Mouse (Mus musculus) heart, embryonic 14.5 days (tissue): ENCODE measurements around the gene Atcay. TPM values are rescaled to one million over a fixed set of nuclear protein-coding genes. Genes with fewer than 3 reads are reported as not detected.

Source experiments
- ATAC-seq: fragments of 200-750 bp; cut with Nextera tagmentation; 2 replicates; pipeline ENCODE4 v1.8.0; 2017; ENCODE audit warnings: low read depth, moderate TSS enrichment; ENCODE audit not compliant: insufficient number of reproducible peaks, insufficient read depth, low FRiP score
- H3K27ac ChIP-seq, 2 experiments: fragments of 200-500 bp in 1 of 2; fragments of 300-500 bp in 1 of 2; sonication (generic) in 1 of 2; replicated peaks in 1 of 2; 2 replicates each; pipeline ENCODE4 v1.5.1; 2012 to 2014; ENCODE audit warnings: low read depth in 2 of 2, low read length in 2 of 2, control low read depth in 1 of 2, mild to moderate bottlenecking in 1 of 2, mixed read lengths in 1 of 2; ENCODE audit not compliant: control insufficient read depth in 1 of 2, insufficient read depth in 1 of 2
- H3K27me3 ChIP-seq: fragments of 300-500 bp; sonication (generic); 2 replicates; pipeline ENCODE4 v1.6.1; 2014; ENCODE audit warnings: mild to moderate bottlenecking, low read length, control low read depth; ENCODE audit not compliant: control insufficient read depth, insufficient read depth
- H3K36me3 ChIP-seq: fragments of 300-500 bp; sonication (generic); 2 replicates; pipeline ENCODE4 v1.6.1; 2014; ENCODE audit warnings: mild to moderate bottlenecking, control low read depth, low read length, mixed read lengths; ENCODE audit not compliant: control insufficient read depth, insufficient read depth
- H3K4me1 ChIP-seq, 2 experiments: fragments of 200-500 bp in 1 of 2; fragments of 300-500 bp in 1 of 2; sonication (generic) in 1 of 2; 2 replicates each; pipeline ENCODE4 v1.6.1; 2012 to 2014; ENCODE audit warnings: low read length in 2 of 2, control low read depth in 1 of 2, mixed read lengths in 1 of 2; ENCODE audit not compliant: control insufficient read depth in 2 of 2, insufficient read depth in 2 of 2
- H3K4me2 ChIP-seq: fragments of 300-500 bp; sonication (generic); 2 replicates; pipeline ENCODE4 v1.6.1; 2014; ENCODE audit warnings: mild to moderate bottlenecking, low read length
- H3K4me3 ChIP-seq, 2 experiments: fragments of 200-500 bp in 1 of 2; fragments of 300-500 bp in 1 of 2; sonication (generic) in 1 of 2; 2 replicates each; pipeline ENCODE4 v1.5.1; 2012 to 2014; ENCODE audit warnings: low read length in 2 of 2, mild to moderate bottlenecking in 2 of 2, control low read depth in 1 of 2, low read depth in 1 of 2, moderate library complexity in 1 of 2; ENCODE audit not compliant: control insufficient read depth in 1 of 2, insufficient read depth in 1 of 2
- H3K9ac ChIP-seq: fragments of 300-500 bp; sonication (generic); 2 replicates; pipeline ENCODE4 v1.6.1; 2014; ENCODE audit warnings: mild to moderate bottlenecking, low read length
- H3K9me3 ChIP-seq: fragments of 300-500 bp; sonication (generic); 2 replicates; pipeline ENCODE4 v1.6.1; 2016; ENCODE audit warnings: low read length, control low read depth; ENCODE audit not compliant: control insufficient read depth
- WGBS: fragments of 180-500 bp; shearing (Covaris S2); extraction: QIAGEN DNeasy Blood & Tissue Kit; methylation state at CpG from one replicate; pipeline ENCODE4 v1.1.7; 2014; 5-methylcytosine and 5-hydroxymethylcytosine counted together
- polyA plus RNA-seq: library from polyadenylated mRNA; unstranded; fragments of >200 nt; fragmentation: Nextera tagmentation; extraction: Ambion mirVana; gene quantifications from 2 replicates; pipeline ENCODE4 v1.2.1, GENCODE M21; 2014

Atcay gene
- polyA plus RNA-seq, 1 experiment from 2014 or later = 0.80 TPM

GRCm38 (mm10) chr10:81252424-81253419, 22.1 kb upstream of the Atcay start, which contains the start of gene Matk:
Matk (plus strand) TSS chr10:81252935.
- WGBS = 15% methylated on average over 42 of the region's 44 CpGs
- Histone ChIP-seq H3K27me3 (peaks cover 48% of the 10 kb centered on the region), H3K9me3 (no peaks in the 10 kb centered on the region), H3K4me1 (0 out of 4 replicates have a peak, but pooled peaks cover 0 to 8% of the 10 kb centered on the region in 2 experiments), H3K4me3 (no peak within 1 kb of the TSS), H3K36me3 (no peaks in the 10 kb centered on the region), H3K9ac (no peak within 1 kb of the TSS), H3K27ac (no peak within 1 kb of the TSS), H3K4me2 (no peak within 1 kb of the TSS)
- no peak for ATAC-seq

- Histone ChIP-seq H3K4me1 (0 out of 4 replicates have a peak, but pooled peaks cover 0 to 3% of the 10 kb centered on the region in 2 experiments), H3K27me3 (peaks cover 37% of the 10 kb centered on the region), H3K4me3 (no peak overlapping the region), H3K9ac (no peak overlapping the region), H3K36me3 (no peaks in the 10 kb centered on the region), H3K4me2 (no peak overlapping the region), H3K27ac (no peak overlapping the region), H3K9me3 (no peaks in the 10 kb centered on the region)
- WGBS = 85% methylated on average over 8 of the region's 8 CpGs
- no peak for ATAC-seq
Observed at GRCm38 (mm10) chr10:81249442-81249841, 18.8 kb upstream of the Atcay start.

GRCm38 (mm10) chr10:81247804-81248203, 17.2 kb upstream of the Atcay start:
- no peaks in the 10 kb centered on the region for H3K9me3 ChIP-seq
- ATAC-seq = no peak
- H3K4me2 ChIP-seq = no peak overlapping the region
- no peaks in the 10 kb centered on the region for H3K36me3 ChIP-seq
- 92% methylated on average over 2 of the region's 2 CpGs for WGBS
- no peak overlapping the region for H3K4me3 ChIP-seq
- H3K9ac ChIP-seq = no peak overlapping the region
- no peak overlapping the region for H3K27ac ChIP-seq
- H3K27me3 ChIP-seq = peaks cover 31% of the 10 kb centered on the region
- no peaks in the 10 kb centered on the region for H3K4me1 ChIP-seq

- no peak overlapping the region for H3K4me3 ChIP-seq
- no peak overlapping the region for H3K9ac ChIP-seq
- no peaks in the 10 kb centered on the region for H3K36me3 ChIP-seq
- H3K4me1 ChIP-seq = peaks cover 0 to 1% of the 10 kb centered on the region in 2 experiments; a peak in 1 of 4 replicates
- H3K9me3 ChIP-seq = no peaks in the 10 kb centered on the region
- 84% methylated on average over 6 of the region's 6 CpGs for WGBS
- H3K4me2 ChIP-seq = no peak overlapping the region
- H3K27me3 ChIP-seq = peaks cover 27% of the 10 kb centered on the region
- ATAC-seq = no peak
- H3K27ac ChIP-seq = no peak overlapping the region
Observed at GRCm38 (mm10) chr10:81245166-81245565, 14.5 kb upstream of the Atcay start.

- Histone ChIP-seq H3K9me3 (no peaks in the 10 kb centered on the region), H3K4me2 (no peak overlapping the region), H3K4me3 (no peak overlapping the region), H3K27ac (no peak overlapping the region), H3K36me3 (no peaks in the 10 kb centered on the region), H3K27me3 (peaks cover 33% of the 10 kb centered on the region), H3K4me1 (peaks cover 0 to 5% of the 10 kb centered on the region in 2 experiments; a peak in 2 of 4 replicates), H3K9ac (no peak overlapping the region; the same call in 1 of the 2 replicates)
- ATAC-seq = no peak
- 9% methylated on average over 17 of the region's 17 CpGs for WGBS
Observed at GRCm38 (mm10) chr10:81244595-81244994, 14.0 kb upstream of the Atcay start.

GRCm38 (mm10) chr10:81244146-81244545, 13.5 kb upstream of the Atcay start:
- WGBS = 85% methylated on average over 4 of the region's 4 CpGs
- ATAC-seq = no peak
- H3K27ac ChIP-seq = no peak overlapping the region
- no peak overlapping the region for H3K4me3 ChIP-seq
- H3K9ac ChIP-seq = no peak overlapping the region; the same call in 1 of the 2 replicates
- H3K9me3 ChIP-seq = no peaks in the 10 kb centered on the region
- H3K36me3 ChIP-seq = no peaks in the 10 kb centered on the region
- H3K4me2 ChIP-seq = no peak overlapping the region
- H3K4me1 ChIP-seq = peaks cover 0 to 5% of the 10 kb centered on the region in 2 experiments; a peak in 2 of 4 replicates
- H3K27me3 ChIP-seq = peaks cover 37% of the 10 kb centered on the region

- H3K4me1 ChIP-seq = peaks cover 0 to 5% of the 10 kb centered on the region in 2 experiments; a peak in 2 of 4 replicates
- no peak overlapping the region for H3K4me3 ChIP-seq
- H3K27ac ChIP-seq = no peak overlapping the region
- H3K27me3 ChIP-seq = peaks cover 42% of the 10 kb centered on the region
- no peak overlapping the region for H3K4me2 ChIP-seq
- no peak for ATAC-seq
- 88% methylated on average over 16 of the region's 16 CpGs for WGBS
- no peaks in the 10 kb centered on the region for H3K9me3 ChIP-seq
- no peak overlapping the region for H3K9ac ChIP-seq
- no peaks in the 10 kb centered on the region for H3K36me3 ChIP-seq
Observed at GRCm38 (mm10) chr10:81242021-81242420, 11.4 kb upstream of the Atcay start.
